Mouse (Mus musculus): ENCODE measurements around the gene Hypk. TPM values are rescaled to one million over a fixed set of nuclear protein-coding genes. Genes with fewer than 3 reads are reported as not detected.

Gene Hypk
- total and polyA plus RNA-seq, 3 experiments = 17.6 to 79.7 TPM; not detected in 1

- Histone ChIP-seq H3K79me2 (ENCODE audit: control insufficient read depth, insufficient read depth, low read length, poor library complexity) (peaks cover 17% of the 10 kb centered on the region), H3K9me3 (replicated peaks; ENCODE audit: insufficient read depth, low read length) (no peaks in the 10 kb centered on the region), H3K27ac (ENCODE audit: control insufficient read depth, low read depth, low read length) (peak overlapping the region; percentile 37; the same call in 1 of the 2 replicates), H3K9ac (ENCODE audit: control insufficient read depth, low read depth, low read length, poor library complexity, severe bottlenecking) (no peak overlapping the region), H3K36me3 (ENCODE audit: control insufficient read depth in 1 of 2, insufficient read depth in 2 of 2, low read length in 2 of 2) (peaks cover 0 to 30% of the 10 kb centered on the region in 2 experiments; a peak in 2 of 4 replicates), H3K27me3 (ENCODE audit: control insufficient read depth in 1 of 2, insufficient read depth in 2 of 2, low read length in 2 of 2) (no peaks in the 10 kb centered on the region), H3K4me3 (ENCODE audit: control insufficient read depth in 1 of 2, insufficient read depth in 1 of 2, low read depth in 2 of 2, low read length in 2 of 2) (peak overlapping the region; percentile 1 to 59; a peak in 2 of 4 replicates), H3K4me1 (ENCODE audit: control insufficient read depth in 1 of 2, insufficient read depth in 2 of 2, low read length in 2 of 2) (peaks cover 18 to 39% of the 10 kb centered on the region in 2 experiments)
- TF ChIP-seq ZNF384 (IDR thresholded peaks at IDR 0.05; ENCODE audit: low read depth, low read length) = peak; percentile 49; the same call in 1 of the 2 replicates
- TF ChIP-seq TAL1 (IDR thresholded peaks at IDR 0.05; ENCODE audit: low read length) = no peak
- TF ChIP-seq SMC3 (IDR thresholded peaks at IDR 0.05; ENCODE audit: low read depth, low read length) = no peak
- peak; percentile 59; the same call in 1 of the 2 replicates for TF ChIP-seq JUND (IDR thresholded peaks at IDR 0.05; ENCODE audit: low read depth, low read length)
- peak; percentile 53; the same call in 1 of the 2 replicates for TF ChIP-seq ETS1 (IDR thresholded peaks at IDR 0.05; ENCODE audit: low read depth, low read length)
- TF ChIP-seq ZKSCAN1 (IDR thresholded peaks at IDR 0.05; ENCODE audit: low read depth, low read length) = no peak
- no peak for TF ChIP-seq GABPA (IDR thresholded peaks at IDR 0.05; ENCODE audit: low read depth, low read length)
- TF ChIP-seq USF1 (IDR thresholded peaks at IDR 0.05; ENCODE audit: low read depth, low read length) = 0 out of 2 replicates have a peak, but pooled peaks have one; percentile 17
- TF ChIP-seq BHLHE40 (IDR thresholded peaks at IDR 0.05; ENCODE audit: borderline replicate concordance, low read depth, low read length) = no peak
- TF ChIP-seq ELF1 (IDR thresholded peaks at IDR 0.05; ENCODE audit: low read depth, low read length) = peak; percentile 15; the same call in 1 of the 2 replicates
- TF ChIP-seq HCFC1 (IDR thresholded peaks at IDR 0.05; ENCODE audit: low read depth, low read length) = 0 out of 2 replicates have a peak, but pooled peaks have one; percentile 41
- no peak for TF ChIP-seq CHD2 (IDR thresholded peaks at IDR 0.05; ENCODE audit: low read length)
- TF ChIP-seq MAX (IDR thresholded peaks at IDR 0.05; ENCODE audit: low read length) = peak; percentile 58
- TF ChIP-seq EP300 (IDR thresholded peaks at IDR 0.05; ENCODE audit: low read depth in 1 of 2, low read length in 2 of 2) = peak; percentile 4 to 5; a peak in 1 of 4 replicates
- 0 out of 2 replicates have a peak, but pooled peaks have one; percentile 18 for TF ChIP-seq TBP (IDR thresholded peaks at IDR 0.05; ENCODE audit: low read depth, low read length)
- peak; percentile 47; the same call in 1 of the 2 replicates for TF ChIP-seq RCOR1 (IDR thresholded peaks at IDR 0.05; ENCODE audit: low read depth, low read length)
- TF ChIP-seq CTCF (IDR thresholded peaks at IDR 0.05 in 2 of 3, conservative IDR thresholded peaks at IDR 0.05 in 1 of 3; ENCODE audit: control insufficient read depth in 1 of 3, insufficient read depth in 1 of 3, low read depth in 2 of 3, low read length in 3 of 3, poor library complexity in 1 of 3, severe bottlenecking in 1 of 3) = no peak
- TF ChIP-seq SIN3A (IDR thresholded peaks at IDR 0.05; ENCODE audit: low read length) = peak; percentile 55; the same call in 1 of the 2 replicates
- no peak for TF ChIP-seq MYC (IDR thresholded peaks at IDR 0.05; ENCODE audit: low read depth, low read length)
- no peak for TF ChIP-seq UBTF (IDR thresholded peaks at IDR 0.05; ENCODE audit: borderline replicate concordance, insufficient read depth, low read depth, low read length)
- TF ChIP-seq MYB (IDR thresholded peaks at IDR 0.05; ENCODE audit: low read depth, low read length) = no peak
- peak; percentile 86 for DNase-seq (ENCODE audit: low read depth, low spot score)
Measured at GRCm38 (mm10) chr2:121447006-121447405, 6.1 kb upstream of the Hypk start.
